Mouse (Mus musculus) cerebellum, adult 2 months (tissue): ENCODE measurements at regions not wholly inside any gene's neighbourhood (a gene's known extent, or its start where the extent isn't known, plus 50 kb on each side); places are given as distances from the start of the nearest gene placed in this dataset.

ENCODE experiments used
- DNase-seq, 2 experiments: peaks; one replicate each; pipeline ENCODE4 v3.0.0; 2021
- H3K27ac ChIP-seq: fragments of 200-500 bp; 2 replicates; pipeline ENCODE4 v1.5.1; 2012; ENCODE audit warnings: low read length, control low read depth, inconsistent platforms; ENCODE audit not compliant: insufficient read depth
- H3K27me3 ChIP-seq: fragments of 200-500 bp; 2 replicates; pipeline ENCODE4 v1.6.1; 2012; ENCODE audit warnings: inconsistent platforms, mild to moderate bottlenecking, low read length, moderate library complexity; ENCODE audit not compliant: control insufficient read depth, insufficient read depth
- H3K4me1 ChIP-seq: fragments of 200-500 bp; 2 replicates; pipeline ENCODE4 v1.6.1; 2011; ENCODE audit warnings: low read length; ENCODE audit not compliant: control insufficient read depth, insufficient read depth
- H3K4me3 ChIP-seq: fragments of 200-500 bp; replicated peaks from 2 replicates; pipeline ENCODE3; 2011; ENCODE audit warnings: mild to moderate bottlenecking, low read depth, low read length, control low read depth; ENCODE audit not compliant: insufficient read depth
- CTCF ChIP-seq: fragments of 200-500 bp; IDR thresholded peaks from 2 replicates; pipeline ENCODE4 v1.5.1; 2011; ENCODE audit warnings: low read depth, mild to moderate bottlenecking, control low read depth, low read length, moderate library complexity, borderline replicate concordance; ENCODE audit not compliant: insufficient read depth
- POLR2A ChIP-seq: fragments of 200-500 bp; IDR thresholded peaks from 2 replicates; pipeline ENCODE4 v1.6.1; 2011; ENCODE audit warnings: low read length, control low read depth, borderline replicate concordance; ENCODE audit not compliant: insufficient read depth
- WGBS: fragments of 180-500 bp; shearing (Covaris S2); methylation state at CpG from one replicate; pipeline ENCODE4 v1.1.7; 2018; 5-methylcytosine and 5-hydroxymethylcytosine counted together

GRCm38 (mm10) chr3:121618561-121618960, 52.0 kb upstream of the 4930432M17Rik start:
- TF ChIP-seq POLR2A: no peak
- no peak for TF ChIP-seq CTCF
- Histone ChIP-seq H3K4me1 (no peaks in the 10 kb centered on the region), H3K27me3 (no peaks in the 10 kb centered on the region; the same call in 1 of the 2 replicates), H3K4me3 (no peak overlapping the region), H3K27ac (no peak overlapping the region)
- WGBS: 64% methylated on average over 2 of the region's 2 CpGs
- DNase-seq: no peak

GRCm38 (mm10) chr3:121618161-121618560, 52.4 kb upstream of the 4930432M17Rik start:
- Histone ChIP-seq H3K4me3 (no peak overlapping the region), H3K4me1 (no peaks in the 10 kb centered on the region), H3K27ac (no peak overlapping the region), H3K27me3 (no peaks in the 10 kb centered on the region; the same call in 1 of the 2 replicates)
- DNase-seq: no peak
- 69% methylated on average over 2 of the region's 2 CpGs for WGBS
- no peak for TF ChIP-seq CTCF
- TF ChIP-seq POLR2A: no peak

DNA sequence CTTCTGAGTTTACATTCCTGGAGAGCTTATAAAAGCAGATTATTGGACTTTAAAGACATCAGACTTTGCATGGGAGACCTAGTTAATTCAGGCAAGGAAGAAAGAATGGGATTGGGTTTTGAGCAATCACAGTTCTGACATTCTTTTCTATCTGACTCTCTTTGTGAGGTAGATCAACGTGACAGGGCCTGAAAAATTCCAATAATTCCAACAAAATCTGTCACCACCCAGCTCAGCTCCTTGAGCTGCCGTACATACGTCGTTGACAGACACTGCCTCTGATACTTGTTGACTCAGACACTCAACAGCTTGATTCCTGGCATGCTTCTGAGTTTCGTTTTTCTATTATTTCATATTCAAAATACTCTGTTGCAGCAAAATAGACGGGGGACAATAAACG, 53.2 kb upstream of the 4930432M17Rik start:
- no peak for DNase-seq
- WGBS: 38% methylated on average over 7 of the region's 7 CpGs
- Histone ChIP-seq H3K27ac (no peak overlapping the region), H3K27me3 (no peaks in the 10 kb centered on the region; the same call in 1 of the 2 replicates), H3K4me1 (no peaks in the 10 kb centered on the region), H3K4me3 (no peak overlapping the region)
- TF ChIP-seq CTCF (no peak), POLR2A (no peak)

DNA sequence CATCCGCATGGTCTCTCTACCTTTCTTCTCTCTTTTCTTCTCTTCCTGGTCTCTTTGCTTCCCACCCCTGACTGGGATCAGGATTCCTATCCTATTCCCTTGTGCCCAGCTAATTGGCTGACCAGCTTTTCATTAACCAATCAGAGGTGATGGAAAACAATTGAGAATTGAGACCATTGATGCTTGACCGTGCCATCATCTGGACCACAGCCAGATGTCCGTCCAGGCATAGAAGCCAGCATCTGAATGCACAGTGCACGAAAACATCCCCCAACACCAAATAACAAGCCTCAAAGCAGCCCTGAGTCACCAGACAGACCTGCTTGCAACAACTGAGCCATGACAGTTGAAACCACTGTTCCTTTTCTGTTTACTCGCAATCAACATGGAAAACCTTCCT, 54.5 kb upstream of the 4930432M17Rik start:
- H3K4me3 ChIP-seq: no peak overlapping the region
- H3K4me1 ChIP-seq: no peaks in the 10 kb centered on the region
- no peak overlapping the region for H3K27ac ChIP-seq
- TF ChIP-seq POLR2A (no peak), CTCF (no peak)
- 46% methylated on average over 5 of the region's 5 CpGs for WGBS
- DNase-seq: no peak
- no peaks in the 10 kb centered on the region; the same call in 1 of the 2 replicates for H3K27me3 ChIP-seq

DNA sequence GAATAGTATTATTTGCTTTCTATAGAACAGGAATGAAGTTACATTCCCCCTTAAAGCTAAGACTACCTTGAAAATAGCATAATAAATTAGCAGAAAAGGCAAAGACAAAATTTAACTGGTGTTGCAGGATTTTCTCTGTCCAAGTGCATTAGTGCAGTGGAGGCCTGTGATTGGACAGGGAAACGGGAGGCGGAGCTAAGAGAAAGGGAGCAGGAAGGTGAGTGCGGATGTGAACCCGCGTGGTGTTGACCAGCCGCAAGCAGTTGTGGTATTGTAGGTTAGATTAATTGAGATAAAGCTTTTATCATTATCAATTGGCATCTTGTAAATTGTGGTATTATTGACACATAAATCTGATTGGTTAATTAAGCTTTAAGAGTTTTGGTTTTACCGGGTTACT, 55.8 kb upstream of the 4930432M17Rik start:
- no peak for DNase-seq
- Histone ChIP-seq H3K27ac (no peak overlapping the region), H3K27me3 (no peaks in the 10 kb centered on the region; the same call in 1 of the 2 replicates), H3K4me3 (no peak overlapping the region), H3K4me1 (no peaks in the 10 kb centered on the region)
- TF ChIP-seq CTCF (no peak), POLR2A (no peak)
- WGBS: 83% methylated on average over 7 of the region's 7 CpGs

DNA sequence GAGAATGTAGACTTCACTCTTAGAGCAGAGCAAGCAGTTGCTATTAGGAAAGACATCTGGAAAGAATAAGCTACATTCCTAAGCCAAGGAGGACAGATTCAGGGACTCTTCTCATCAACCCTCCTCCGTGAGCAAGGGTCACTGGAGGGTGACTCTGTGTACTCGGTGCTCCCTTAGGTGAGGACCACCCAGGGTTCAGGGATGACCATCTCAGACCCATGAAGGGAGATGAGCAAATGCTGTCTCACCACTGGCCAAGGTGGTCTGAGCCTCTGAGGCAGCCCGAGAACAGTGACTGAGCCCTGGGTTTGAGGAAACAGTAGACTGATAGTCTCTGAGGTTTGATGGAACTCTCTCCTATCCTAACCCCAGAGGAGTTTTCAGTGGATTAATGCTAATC, 57.3 kb upstream of the 4930432M17Rik start:
- TF ChIP-seq CTCF (no peak), POLR2A (no peak)
- Histone ChIP-seq H3K4me3 (no peak overlapping the region), H3K27me3 (no peaks in the 10 kb centered on the region; the same call in 1 of the 2 replicates), H3K27ac (no peak overlapping the region), H3K4me1 (no peaks in the 10 kb centered on the region)
- WGBS: 88% methylated on average over 3 of the region's 3 CpGs
- DNase-seq: no peak

DNA sequence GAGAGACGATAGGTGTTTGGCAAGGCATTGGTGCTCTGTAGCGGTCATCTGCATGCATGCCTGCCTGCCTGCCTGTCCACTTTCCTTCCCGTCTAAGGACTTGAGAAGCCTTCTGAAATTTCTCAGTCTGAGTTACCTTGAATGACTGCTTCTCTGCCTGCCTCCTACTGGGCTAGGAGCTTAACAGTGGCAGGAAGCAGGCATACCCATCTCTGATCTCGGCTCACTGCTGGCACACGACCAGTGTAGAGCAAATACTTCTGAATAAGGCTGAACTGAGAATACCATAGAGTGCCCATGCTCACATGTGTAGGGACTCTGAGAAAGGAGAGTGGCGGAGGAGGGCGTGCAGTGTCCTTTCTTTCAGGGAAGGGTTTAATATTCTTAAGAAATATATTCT, 60.7 kb upstream of the 4930432M17Rik start:
- no peak overlapping the region for H3K4me3 ChIP-seq
- no peaks in the 10 kb centered on the region; the same call in 1 of the 2 replicates for H3K27me3 ChIP-seq
- peaks cover 2% of the 10 kb centered on the region for H3K4me1 ChIP-seq
- DNase-seq: no peak
- TF ChIP-seq CTCF (no peak), POLR2A (no peak)
- H3K27ac ChIP-seq: no peak overlapping the region
- 62% methylated on average over 7 of the region's 7 CpGs for WGBS

DNA sequence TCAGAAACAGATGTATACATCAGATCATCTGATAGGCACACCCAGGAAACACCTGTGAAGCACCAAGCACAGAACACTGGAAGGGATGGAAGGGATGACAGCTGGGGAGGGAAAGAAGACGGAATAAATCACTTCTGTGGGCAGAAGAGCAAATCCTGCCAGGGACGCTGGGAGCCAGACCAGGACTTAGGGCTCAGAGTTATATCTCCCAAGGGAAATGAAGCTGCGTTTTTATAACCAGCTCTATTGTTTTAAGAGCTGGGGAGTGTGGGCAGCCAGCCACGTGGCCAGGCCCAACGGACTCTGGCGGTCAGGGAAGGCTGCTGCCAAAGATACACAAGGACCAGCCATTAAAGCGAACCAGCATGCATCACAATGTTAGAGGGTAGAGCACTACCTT, 61.5 kb upstream of the 4930432M17Rik start:
- no peak overlapping the region for H3K27ac ChIP-seq
- TF ChIP-seq CTCF: no peak
- TF ChIP-seq POLR2A: no peak
- no peak overlapping the region for H3K4me3 ChIP-seq
- peaks cover 8% of the 10 kb centered on the region for H3K4me1 ChIP-seq
- WGBS: 15% methylated on average over 7 of the region's 7 CpGs
- no peaks in the 10 kb centered on the region; the same call in 1 of the 2 replicates for H3K27me3 ChIP-seq
- DNase-seq: no peak

- H3K4me1 ChIP-seq: peaks cover 11% of the 10 kb centered on the region
- H3K4me3 ChIP-seq: no peak overlapping the region
- DNase-seq: no peak
- 47% methylated on average over 6 of the region's 6 CpGs for WGBS
- no peaks in the 10 kb centered on the region for H3K27me3 ChIP-seq
- no peak overlapping the region for H3K27ac ChIP-seq
- no peak for TF ChIP-seq CTCF
- no peak for TF ChIP-seq POLR2A
Observed at GRCm38 (mm10) chr3:121604737-121605136, 65.8 kb upstream of the 4930432M17Rik start.
